Mouse (Mus musculus) layer of hippocampus, postnatal 10 days (tissue): Measurements from ENCODE around the gene Lect2. TPM values are rescaled to one million over a fixed set of nuclear protein-coding genes. Genes with fewer than 3 reads are reported as not detected.

Experiments
- DNase-seq, 2 experiments: peaks; one replicate each; pipeline ENCODE4 v3.0.0; 2021; ENCODE audit warnings: low spot score in 2 of 2
- total RNA-seq, 2 experiments: library from RNA; stranded (reverse); gene quantifications; 2 replicates each; pipeline ENCODE4 v1.2.3; 2021

Gene Lect2
- total RNA-seq, 2 experiments from 2014 or later: not detected

GRCm38 (mm10) chr13:56558811-56559210, 10.5 kb upstream of the Lect2 start:
- DNase-seq: no peak

DNA sequence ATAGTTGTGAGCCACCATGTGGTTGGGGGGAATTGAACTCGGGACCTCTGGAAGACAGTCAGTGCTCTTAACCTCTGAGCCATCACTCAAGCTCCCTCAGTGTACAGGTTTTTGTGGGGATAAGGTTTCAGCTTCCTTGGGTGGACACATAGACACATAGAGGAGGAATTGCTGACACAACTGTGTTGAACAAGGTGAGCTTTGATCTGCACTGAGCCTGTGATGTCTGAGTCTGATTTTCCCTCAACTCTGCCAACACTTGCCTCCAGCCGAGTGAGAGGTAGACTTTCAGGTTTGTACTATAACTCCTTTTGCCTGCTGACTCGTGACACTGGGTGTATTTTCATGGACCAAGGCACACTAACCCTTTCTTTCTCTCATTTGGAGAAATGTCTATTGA, 8.4 kb upstream of the Lect2 start:
- no peak for DNase-seq

DNA sequence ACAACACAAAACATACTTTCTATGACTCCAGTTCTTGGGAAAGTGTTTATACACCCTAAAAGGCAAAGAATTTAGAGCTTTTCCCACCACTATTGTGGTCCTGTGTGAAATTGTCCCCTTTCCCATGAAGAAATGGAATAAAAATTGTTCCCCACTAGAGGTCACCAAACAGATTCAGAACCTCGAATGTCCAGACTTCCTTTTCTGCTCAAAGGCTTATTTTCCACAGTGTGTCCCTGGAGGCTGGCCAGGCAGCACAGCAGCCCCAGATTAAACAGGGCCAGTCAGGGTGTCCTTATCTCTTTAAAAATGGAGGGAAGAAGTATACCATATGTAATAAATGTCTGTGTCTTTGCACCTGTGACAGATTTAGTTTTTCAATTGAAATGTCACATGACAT, 7.7 kb upstream of the Lect2 start:
- DNase-seq: peak; percentile 36 to 53

- DNase-seq: peak; percentile 24 to 37
Observed at GRCm38 (mm10) chr13:56554409-56554808, 6.1 kb upstream of the Lect2 start.

- DNase-seq: no peak
Observed at GRCm38 (mm10) chr13:56553923-56554322, 5.6 kb upstream of the Lect2 start.

GRCm38 (mm10) chr13:56551661-56552060, 3.4 kb upstream of the Lect2 start:
- DNase-seq: no peak

DNA sequence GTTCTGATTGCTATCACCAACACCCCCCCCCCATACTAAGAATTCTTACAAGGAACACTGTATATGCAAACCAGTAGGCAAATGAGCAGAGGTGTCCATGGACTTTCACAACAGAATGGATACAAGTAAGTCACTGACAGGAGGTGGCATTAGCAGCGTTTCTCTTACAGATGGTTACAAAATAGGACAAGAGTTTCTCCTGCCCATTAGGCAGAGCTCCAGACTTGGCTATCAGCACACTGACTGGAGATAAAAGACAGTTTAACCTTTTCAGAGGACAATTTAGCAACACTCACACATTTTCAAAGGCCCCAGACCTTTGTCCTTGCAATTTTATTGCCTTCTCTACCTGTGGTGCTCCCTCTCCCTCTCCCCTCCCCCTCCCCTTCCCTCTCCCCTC, 2.3 kb upstream of the Lect2 start:
- no peak for DNase-seq

DNA sequence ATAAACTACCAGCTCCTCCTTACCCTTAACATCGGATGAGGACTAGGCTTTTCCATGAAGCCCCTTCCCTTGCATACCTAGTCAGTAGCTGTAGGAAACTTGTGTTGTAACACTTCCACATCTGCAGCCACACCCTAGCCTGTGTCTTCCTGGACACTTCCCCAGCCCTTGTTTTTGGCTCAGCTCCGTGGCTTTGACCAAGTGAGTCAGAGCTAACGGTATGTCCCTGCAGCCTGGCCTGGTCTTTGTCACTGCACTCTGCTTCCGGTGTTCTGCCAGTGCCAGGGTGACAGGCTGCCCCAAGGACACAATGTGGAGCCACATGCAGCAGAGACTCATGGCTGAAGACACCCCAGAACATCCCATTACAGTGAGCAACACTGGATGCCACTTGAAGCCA, 1.1 kb upstream of the Lect2 start:
- no peak for DNase-seq

- DNase-seq: no peak
Observed at GRCm38 (mm10) chr13:56544956-56545355, 3.3 kb downstream of the Lect2 start.

DNA sequence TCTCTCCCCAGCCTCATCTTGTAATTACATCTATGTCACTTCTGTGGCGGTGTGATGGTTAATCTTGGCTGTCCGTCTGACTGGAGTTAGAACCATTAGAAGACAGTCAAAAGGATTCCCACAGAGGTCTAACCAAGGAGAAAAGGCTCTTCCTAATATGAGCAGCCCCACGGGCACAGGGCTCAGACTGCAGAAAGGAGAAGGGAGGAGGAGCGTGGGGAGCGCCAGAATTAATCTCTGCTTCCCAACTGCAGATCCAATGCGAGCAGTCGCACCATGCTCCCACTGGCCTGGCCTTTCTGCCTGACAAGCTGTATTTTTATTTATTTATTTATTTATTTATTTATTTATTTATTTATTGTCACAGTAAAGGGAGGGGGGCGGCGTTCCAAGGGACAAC, 4.5 kb downstream of the Lect2 start:
- no peak for DNase-seq

GRCm38 (mm10) chr13:56539846-56540245, 8.5 kb downstream of the Lect2 start:
- DNase-seq: peak; percentile 40 to 42

- no peak for DNase-seq
Observed at GRCm38 (mm10) chr13:56537026-56537425, 11.3 kb downstream of the Lect2 start.

DNA sequence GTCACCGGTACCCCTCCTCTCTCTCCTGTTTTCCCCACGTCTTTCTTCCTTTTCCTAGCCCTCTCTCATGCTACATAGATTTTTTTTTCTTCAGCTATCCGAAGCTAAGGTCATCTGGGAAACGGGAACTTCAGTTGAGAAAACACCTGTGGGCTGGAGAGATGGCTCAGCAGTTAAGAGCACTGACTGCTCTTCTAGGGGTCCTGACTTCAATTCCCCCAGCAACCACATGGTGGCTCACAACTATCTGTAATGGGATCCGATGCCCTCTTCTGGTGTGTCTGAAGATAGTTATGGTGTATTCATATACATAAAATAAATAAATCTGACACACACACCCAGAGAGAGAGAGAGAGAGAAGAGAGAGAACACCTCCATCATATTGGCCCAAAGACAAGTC, 12.7 kb downstream of the Lect2 start:
- no peak for DNase-seq

DNA sequence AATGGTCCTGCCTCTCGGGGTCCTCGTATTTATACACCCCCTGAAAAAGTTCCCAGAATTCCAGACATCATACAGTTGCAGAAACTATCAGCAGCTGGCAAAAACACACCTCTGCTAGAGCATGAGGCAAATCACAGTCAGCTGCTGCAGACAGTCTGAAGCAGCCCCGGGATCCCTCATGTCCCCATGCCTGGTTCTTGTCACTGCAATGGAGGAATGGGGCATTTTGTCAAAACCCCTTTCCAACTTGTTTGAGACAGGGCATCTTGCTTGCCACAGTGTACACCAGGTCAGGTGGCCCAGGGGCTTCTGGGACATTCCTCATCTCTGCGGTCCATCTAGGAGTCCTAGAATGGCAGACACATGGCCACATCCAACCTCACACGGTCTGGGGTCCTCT, 13.4 kb downstream of the Lect2 start:
- no peak for DNase-seq

DNA sequence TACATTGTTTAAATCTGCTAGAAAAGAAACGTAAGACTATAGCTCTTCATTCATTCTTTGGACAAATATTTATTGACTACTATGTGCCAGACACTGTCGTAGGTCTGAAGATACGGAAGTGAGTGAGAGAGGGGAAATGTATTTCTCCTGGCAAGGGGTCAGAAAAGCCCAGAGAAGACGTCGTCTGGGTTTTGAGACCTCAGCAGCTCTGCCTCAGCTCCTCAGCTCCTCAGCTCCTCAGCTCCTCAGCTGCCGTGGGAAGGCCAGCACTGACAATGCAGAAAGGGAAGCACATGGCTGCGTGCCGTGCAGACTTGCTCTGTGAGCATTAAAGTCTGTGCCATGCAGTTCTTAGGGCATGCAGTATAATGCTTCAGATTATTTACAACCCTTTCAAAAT, 18.6 kb downstream of the Lect2 start:
- DNase-seq: no peak

- DNase-seq: no peak
Observed at GRCm38 (mm10) chr13:56529031-56529430, 19.3 kb downstream of the Lect2 start.

DNA sequence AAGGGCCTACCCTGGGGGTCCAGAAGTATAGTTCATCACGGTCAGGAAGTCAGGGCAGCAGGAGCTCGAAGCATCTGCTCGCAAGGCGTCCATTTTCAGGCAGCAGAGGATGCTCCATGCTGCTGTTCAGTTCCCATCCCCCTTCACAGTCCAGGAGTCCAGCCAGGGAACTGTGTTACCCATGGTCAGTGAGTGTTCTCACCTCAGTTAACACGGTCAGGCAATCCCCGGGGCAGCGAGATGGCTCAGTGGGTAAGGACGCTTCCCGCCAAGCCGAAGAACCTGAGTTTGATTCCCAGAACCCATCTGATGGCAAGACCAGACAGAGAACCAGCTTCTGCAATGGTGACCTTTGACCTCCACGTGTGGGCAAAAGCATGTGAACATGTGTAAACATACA, 20.0 kb downstream of the Lect2 start:
- no peak for DNase-seq

GRCm38 (mm10) chr13:56527846-56528245, 20.5 kb downstream of the Lect2 start:
- DNase-seq: no peak

DNA sequence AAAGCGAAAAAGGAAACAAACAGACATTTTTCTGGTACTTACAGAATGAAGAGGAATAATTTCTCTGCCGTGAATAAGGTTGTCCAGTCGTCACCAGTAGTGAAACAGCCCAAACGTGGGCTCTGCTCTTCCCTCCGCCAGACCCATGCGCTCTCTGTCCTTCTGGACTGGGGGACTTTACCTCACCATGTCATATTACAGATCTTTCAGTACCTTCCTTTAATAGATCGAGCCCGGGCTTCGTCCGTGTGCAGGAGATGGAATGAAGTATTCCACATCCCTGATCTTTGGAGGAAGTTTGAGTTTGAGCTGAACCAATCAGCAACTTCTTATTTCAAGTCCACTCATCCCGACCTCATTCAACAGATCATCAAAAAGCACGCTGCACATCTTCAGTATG, 21.4 kb downstream of the Lect2 start:
- no peak for DNase-seq

GRCm38 (mm10) chr13:56522821-56523167, 25.5 kb downstream of the Lect2 start:
- no peak for DNase-seq

DNA sequence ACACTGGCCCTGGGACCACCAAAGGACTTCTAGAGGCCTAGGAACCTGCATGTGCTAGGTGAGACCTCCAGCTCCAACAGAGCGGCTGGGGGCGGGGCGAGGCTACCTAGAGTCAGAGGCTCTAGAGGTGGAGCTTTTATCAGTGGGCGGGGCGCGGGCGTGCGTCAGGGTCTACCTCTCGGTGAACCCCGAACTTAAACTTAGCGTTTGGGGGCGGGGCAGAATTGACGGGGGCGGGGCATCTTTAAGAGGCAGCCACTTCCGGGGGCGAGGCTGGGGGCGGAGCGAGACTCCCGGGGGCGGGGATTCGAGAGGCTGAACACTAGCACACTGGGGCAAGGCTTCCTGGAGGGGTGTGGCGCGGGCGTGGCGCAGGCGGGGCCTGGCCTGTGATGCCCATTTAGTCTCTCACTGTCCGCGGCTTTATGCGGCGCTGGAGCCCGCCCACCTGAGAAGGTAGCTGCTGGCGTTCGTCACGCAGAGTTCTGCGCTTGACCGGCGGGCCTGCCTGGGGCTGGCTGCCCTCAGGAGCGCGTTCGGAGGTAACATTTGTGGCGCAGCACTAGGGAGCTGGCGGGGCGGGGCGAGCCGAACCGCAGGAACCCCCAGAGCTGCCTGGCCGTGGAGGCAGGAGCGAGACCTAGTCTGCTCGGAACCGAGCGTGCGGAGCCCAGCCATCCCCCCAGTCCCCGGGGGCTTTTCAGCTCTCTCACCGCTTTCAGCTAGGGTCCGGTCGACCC, 26.1 kb downstream of the Lect2 start, which contains the start of gene Fbxl21:
TSS of gene Fbxl21 (plus strand) at position 392 of the 740 bp plus-strand sequence.
- peak; percentile 79 to 88 for DNase-seq

- DNase-seq: no peak
Observed at GRCm38 (mm10) chr13:56516816-56517215, 31.5 kb downstream of the Lect2 start.

DNA sequence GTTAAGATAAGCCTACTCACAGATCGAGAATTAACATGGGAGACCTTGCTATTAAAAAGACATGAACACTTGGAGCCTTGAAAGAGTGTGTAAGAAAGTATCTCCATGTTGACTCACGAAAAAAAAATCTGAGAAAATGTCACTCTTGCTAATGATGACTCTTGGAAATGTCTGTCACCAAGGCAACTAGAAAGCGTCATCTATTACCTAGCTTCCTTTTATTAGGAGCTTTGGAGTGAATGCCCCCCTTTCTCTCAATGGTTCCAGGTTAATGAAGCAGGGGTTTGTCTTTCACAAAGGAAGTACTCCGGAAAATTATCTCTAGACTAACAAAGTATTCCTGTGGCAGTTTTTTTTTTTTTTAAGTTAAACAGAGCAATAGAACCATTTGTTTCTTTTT, 32.0 kb downstream of the Lect2 start:
- no peak for DNase-seq

- no peak for DNase-seq
Observed at GRCm38 (mm10) chr13:56513595-56513994, 34.7 kb downstream of the Lect2 start.
